Mouse (Mus musculus) embryonic facial prominence, embryonic 13.5 days (tissue): ENCODE results near the gene Efcab11. TPM values are rescaled to one million over a fixed set of nuclear protein-coding genes. Genes with fewer than 3 reads are reported as not detected.
A peak's percentile ranks its signal among the peaks of the same experiment; 100 is the strongest.

ENCODE experiments used
- ATAC-seq: fragments of 200-750 bp; cut with Nextera tagmentation; 2 replicates; pipeline ENCODE4 v1.8.0; 2017; ENCODE audit warnings: low read depth; ENCODE audit not compliant: insufficient number of reproducible peaks, insufficient read depth, low FRiP score, low TSS enrichment
- H3K27ac ChIP-seq: fragments of 300-500 bp; sonication (generic); 2 replicates; pipeline ENCODE4 v1.5.1; 2015; ENCODE audit warnings: moderate library complexity, mild to moderate bottlenecking, inconsistent platforms
- H3K27me3 ChIP-seq: fragments of 300-500 bp; sonication (generic); 2 replicates; pipeline ENCODE4 v1.6.1; 2015; ENCODE audit warnings: mild to moderate bottlenecking, inconsistent platforms
- H3K36me3 ChIP-seq: fragments of 300-500 bp; sonication (generic); 2 replicates; pipeline ENCODE4 v1.6.1; 2015; ENCODE audit warnings: mild to moderate bottlenecking, inconsistent platforms
- H3K4me1 ChIP-seq: fragments of 300-500 bp; sonication (generic); 2 replicates; pipeline ENCODE4 v1.6.1; 2015; ENCODE audit warnings: inconsistent platforms
- H3K4me2 ChIP-seq: fragments of 300-500 bp; sonication (generic); 2 replicates; pipeline ENCODE4 v1.6.1; 2015; ENCODE audit warnings: moderate library complexity, mild to moderate bottlenecking, inconsistent platforms
- H3K4me3 ChIP-seq: fragments of 300-500 bp; sonication (generic); 2 replicates; pipeline ENCODE4 v1.5.1; 2015; ENCODE audit warnings: mild to moderate bottlenecking, inconsistent platforms
- H3K9ac ChIP-seq: fragments of 300-500 bp; sonication (generic); 2 replicates; pipeline ENCODE4 v1.6.1; 2015; ENCODE audit warnings: mild to moderate bottlenecking, inconsistent platforms
- H3K9me3 ChIP-seq: fragments of 300-500 bp; sonication (generic); 2 replicates; pipeline ENCODE4 v1.6.1; 2016; ENCODE audit warnings: inconsistent platforms
- WGBS: fragments of 180-500 bp; shearing (Covaris S2); methylation state at CpG from one replicate; pipeline ENCODE4 v1.1.7; 2015; ENCODE audit warnings: mixed read lengths; 5-methylcytosine and 5-hydroxymethylcytosine counted together
- polyA plus RNA-seq: library from polyadenylated mRNA; unstranded; fragments of >200 nt; fragmentation: Nextera tagmentation; extraction: Ambion mirVana; gene quantifications from 2 replicates; pipeline ENCODE4 v1.2.1, GENCODE M21; 2015

The Efcab11 gene
- polyA plus RNA-seq, 1 experiment from 2014 or later = 16.8 TPM

GRCm38 (mm10) chr12:99652459-99652858 is 231.8 kb downstream of the Efcab11 start:
- H3K9ac ChIP-seq = no peak overlapping the region
- H3K4me2 ChIP-seq = no peak overlapping the region
- no peak for ATAC-seq
- H3K36me3 ChIP-seq = no peaks in the 10 kb centered on the region
- 36% methylated on average over 6 of the region's 6 CpGs for WGBS
- H3K9me3 ChIP-seq = no peaks in the 10 kb centered on the region
- H3K27me3 ChIP-seq = no peaks in the 10 kb centered on the region
- no peak overlapping the region for H3K27ac ChIP-seq
- no peak overlapping the region for H3K4me3 ChIP-seq
- H3K4me1 ChIP-seq = peaks cover 24% of the 10 kb centered on the region

- H3K9me3 ChIP-seq = peaks cover 15% of the 10 kb centered on the region
- no peak for ATAC-seq
- no peak overlapping the region for H3K4me3 ChIP-seq
- H3K9ac ChIP-seq = no peak overlapping the region
- 0 out of 2 replicates have a peak, but pooled peaks cover 3% of the 10 kb centered on the region for H3K36me3 ChIP-seq
- WGBS = 43% methylated on average over 2 of the region's 2 CpGs
- H3K27me3 ChIP-seq = no peaks in the 10 kb centered on the region
- peaks cover 15% of the 10 kb centered on the region for H3K4me1 ChIP-seq
- no peak overlapping the region for H3K4me2 ChIP-seq
- no peak overlapping the region for H3K27ac ChIP-seq
Measured at GRCm38 (mm10) chr12:99649732-99650131, 234.5 kb downstream of the Efcab11 start.

- Histone ChIP-seq H3K4me2 (no peak overlapping the region), H3K4me3 (no peak overlapping the region), H3K4me1 (peaks cover 15% of the 10 kb centered on the region), H3K9ac (no peak overlapping the region), H3K27me3 (no peaks in the 10 kb centered on the region), H3K9me3 (peaks cover 24% of the 10 kb centered on the region), H3K36me3 (0 out of 2 replicates have a peak, but pooled peaks cover 6% of the 10 kb centered on the region), H3K27ac (no peak overlapping the region)
- no peak for ATAC-seq
- 86% methylated on average over 2 of the region's 2 CpGs for WGBS
Measured at GRCm38 (mm10) chr12:99648781-99649180, 235.5 kb downstream of the Efcab11 start.

GRCm38 (mm10) chr12:99646556-99647354 is 237.5 kb downstream of the Efcab11 start:
- no peak overlapping the region for H3K27ac ChIP-seq
- no peak for ATAC-seq
- 86% methylated on average over 11 of the region's 11 CpGs for WGBS
- 0 out of 2 replicates have a peak, but pooled peaks cover 6% of the 10 kb centered on the region for H3K36me3 ChIP-seq
- no peak overlapping the region for H3K4me2 ChIP-seq
- H3K9me3 ChIP-seq = peaks cover 36% of the 10 kb centered on the region
- H3K9ac ChIP-seq = no peak overlapping the region
- H3K4me3 ChIP-seq = no peak overlapping the region
- H3K27me3 ChIP-seq = no peaks in the 10 kb centered on the region
- peaks cover 9% of the 10 kb centered on the region; the same call in 1 of the 2 replicates for H3K4me1 ChIP-seq

GRCm38 (mm10) chr12:99645418-99645817 is 238.8 kb downstream of the Efcab11 start:
- peaks cover 20% of the 10 kb centered on the region for H3K4me1 ChIP-seq
- H3K9me3 ChIP-seq = peaks cover 36% of the 10 kb centered on the region
- 96% methylated on average over 18 of the region's 18 CpGs for WGBS
- ATAC-seq = no peak
- 0 out of 2 replicates have a peak, but pooled peaks cover 6% of the 10 kb centered on the region for H3K36me3 ChIP-seq
- H3K4me2 ChIP-seq = no peak overlapping the region
- H3K27me3 ChIP-seq = no peaks in the 10 kb centered on the region
- no peak overlapping the region for H3K4me3 ChIP-seq
- no peak overlapping the region for H3K27ac ChIP-seq
- no peak overlapping the region for H3K9ac ChIP-seq

- 91% methylated on average over 37 of the region's 37 CpGs for WGBS
Measured at GRCm38 (mm10) chr12:99644966-99645365, 239.3 kb downstream of the Efcab11 start.

More at GRCm38 (mm10) chr12:99644966-99645365, 239.3 kb downstream of the Efcab11 start:
- H3K27me3 ChIP-seq = no peaks in the 10 kb centered on the region
- H3K9ac ChIP-seq = no peak overlapping the region
- no peak overlapping the region for H3K4me3 ChIP-seq
- peak; percentile 83; the same call in 1 of the 2 replicates for ATAC-seq
- H3K4me1 ChIP-seq = peaks cover 21% of the 10 kb centered on the region
- H3K9me3 ChIP-seq = peaks cover 36% of the 10 kb centered on the region
- no peak overlapping the region for H3K4me2 ChIP-seq
- no peak overlapping the region for H3K27ac ChIP-seq
- 0 out of 2 replicates have a peak, but pooled peaks cover 6% of the 10 kb centered on the region for H3K36me3 ChIP-seq

Other genes starting within 250 kb of the Efcab11 start
- 63.1 and 65.5 TPM in 2 replicates for gene Tdp1, start 78 bp upstream of the Efcab11 start, polyA plus RNA-seq
- gene Kcnk13, start 80.1 kb upstream of the Efcab11 start, polyA plus RNA-seq = 0.84 and 0.94 TPM in 2 replicates
- 256 and 280 TPM in 2 replicates for gene Psmc1, start 225.7 kb upstream of the Efcab11 start, polyA plus RNA-seq